Mouse (Mus musculus): ENCODE measurements around the gene Clcn7. TPM values are rescaled to one million over a fixed set of nuclear protein-coding genes. Genes with fewer than 3 reads are reported as not detected.

The Clcn7 gene
- 20.5 and 21.7 TPM in 2 replicates for polyA plus RNA-seq (2016; fragmentation: Nextera tagmentation; extraction: Ambion mirVana)

- peaks cover 12% of the 10 kb centered on the region for H3K4me1 ChIP-seq
- H3K9me3 ChIP-seq, result no peaks in the 10 kb centered on the region
- peak; percentile 97 for DNase-seq (ENCODE audit: low spot score)
- no peaks in the 10 kb centered on the region for H3K27me3 ChIP-seq (ENCODE audit: insufficient read depth, poor library complexity, severe bottlenecking)
- peak within 1 kb of the TSS; percentile 87 for H3K27ac ChIP-seq
- H3K4me3 ChIP-seq, result peak within 1 kb of the TSS; percentile 94
- H3K36me3 ChIP-seq, result peaks cover 3% of the 10 kb centered on the region; the same call in 1 of the 2 replicates
- WGBS, result under 1% methylated on average over 40 of the region's 40 CpGs
These were observed at the start of gene Clcn7 for GRCm38 (mm10) chr17:25133275-25133698. Gene Clcn7 (plus strand): TSS chr17:25133391.

GRCm38 (mm10) chr17:25083444-25083931, 49.7 kb upstream of the Clcn7 start, which contains the start of gene Tmem204:
Gene Tmem204 (minus strand): TSS chr17:25083591.
- Histone ChIP-seq H3K4me1 (peaks cover 62% of the 10 kb centered on the region), H3K27me3 (ENCODE audit: insufficient read depth, poor library complexity, severe bottlenecking) (no peaks in the 10 kb centered on the region), H3K27ac (peak within 1 kb of the TSS; percentile 85), H3K4me3 (peak within 1 kb of the TSS; percentile 12), H3K9me3 (no peaks in the 10 kb centered on the region), H3K36me3 (no peaks in the 10 kb centered on the region)
- WGBS, result 17% methylated on average over 7 of the region's 7 CpGs
- peak; percentile 93 for DNase-seq (ENCODE audit: low spot score)

- 77% methylated on average over 13 of the region's 13 CpGs for WGBS
- DNase-seq (ENCODE audit: low spot score), result no peak
- H3K27me3 ChIP-seq (ENCODE audit: insufficient read depth, poor library complexity, severe bottlenecking), result no peaks in the 10 kb centered on the region
- no peaks in the 10 kb centered on the region for H3K9me3 ChIP-seq
- peak overlapping the region; percentile 85; the same call in 1 of the 2 replicates for H3K27ac ChIP-seq
- H3K4me1 ChIP-seq, result peaks cover 66% of the 10 kb centered on the region
- H3K36me3 ChIP-seq, result peaks cover 3% of the 10 kb centered on the region; the same call in 1 of the 2 replicates
- H3K4me3 ChIP-seq, result no peak overlapping the region
These were observed 48.3 kb upstream of the Clcn7 start for GRCm38 (mm10) chr17:25084835-25085385.

GRCm38 (mm10) chr17:25086724-25087123, 46.5 kb upstream of the Clcn7 start:
- Histone ChIP-seq H3K27me3 (ENCODE audit: insufficient read depth, poor library complexity, severe bottlenecking) (no peaks in the 10 kb centered on the region), H3K4me3 (no peak overlapping the region), H3K36me3 (peaks cover 8% of the 10 kb centered on the region; the same call in 1 of the 2 replicates), H3K4me1 (peaks cover 59% of the 10 kb centered on the region), H3K27ac (peak overlapping the region; percentile 65; the same call in 1 of the 2 replicates), H3K9me3 (no peaks in the 10 kb centered on the region)
- DNase-seq (ENCODE audit: low spot score), result no peak
- WGBS, result 91% methylated on average over 7 of the region's 7 CpGs

- H3K27ac ChIP-seq, result peak overlapping the region; percentile 65
- no peaks in the 10 kb centered on the region for H3K27me3 ChIP-seq (ENCODE audit: insufficient read depth, poor library complexity, severe bottlenecking)
- 0 out of 2 replicates have a peak overlapping the region, but pooled peaks have one; percentile 12 for H3K4me3 ChIP-seq
- peaks cover 23% of the 10 kb centered on the region for H3K36me3 ChIP-seq
- no peaks in the 10 kb centered on the region for H3K9me3 ChIP-seq
- peak; percentile 88 for DNase-seq (ENCODE audit: low spot score)
- H3K4me1 ChIP-seq, result peaks cover 35% of the 10 kb centered on the region
- 62% methylated on average over 10 of the region's 10 CpGs for WGBS
These were observed 44.0 kb upstream of the Clcn7 start for GRCm38 (mm10) chr17:25089158-25089557.

GRCm38 (mm10) chr17:25090450-25090849, 42.7 kb upstream of the Clcn7 start:
- Histone ChIP-seq H3K27ac (0 out of 2 replicates have a peak overlapping the region, but pooled peaks have one; percentile 17), H3K27me3 (ENCODE audit: insufficient read depth, poor library complexity, severe bottlenecking) (no peaks in the 10 kb centered on the region), H3K4me3 (no peak overlapping the region), H3K4me1 (peaks cover 24% of the 10 kb centered on the region), H3K9me3 (no peaks in the 10 kb centered on the region), H3K36me3 (peaks cover 23% of the 10 kb centered on the region)
- no peak for DNase-seq (ENCODE audit: low spot score)
- 90% methylated on average over 10 of the region's 10 CpGs for WGBS

- no peak overlapping the region for H3K4me3 ChIP-seq
- no peaks in the 10 kb centered on the region for H3K9me3 ChIP-seq
- H3K27ac ChIP-seq, result no peak overlapping the region
- 79% methylated on average over 2 of the region's 2 CpGs for WGBS
- no peak for DNase-seq (ENCODE audit: low spot score)
- H3K4me1 ChIP-seq, result peaks cover 4% of the 10 kb centered on the region; the same call in 1 of the 2 replicates
- H3K36me3 ChIP-seq, result peaks cover 54% of the 10 kb centered on the region
- no peaks in the 10 kb centered on the region for H3K27me3 ChIP-seq (ENCODE audit: insufficient read depth, poor library complexity, severe bottlenecking)
These were observed 37.0 kb upstream of the Clcn7 start for GRCm38 (mm10) chr17:25096221-25096620.

- no peak for DNase-seq (ENCODE audit: low spot score)
- Histone ChIP-seq H3K36me3 (peaks cover 78% of the 10 kb centered on the region), H3K27ac (no peak overlapping the region), H3K4me1 (peaks cover 4% of the 10 kb centered on the region; the same call in 1 of the 2 replicates), H3K9me3 (no peaks in the 10 kb centered on the region), H3K4me3 (no peak overlapping the region), H3K27me3 (ENCODE audit: insufficient read depth, poor library complexity, severe bottlenecking) (no peaks in the 10 kb centered on the region)
- WGBS, result 91% methylated on average over 6 of the region's 6 CpGs
These were observed 33.1 kb upstream of the Clcn7 start for GRCm38 (mm10) chr17:25100052-25100451.

- WGBS, result 92% methylated on average over 11 of the region's 11 CpGs
- DNase-seq (ENCODE audit: low spot score), result no peak
- Histone ChIP-seq H3K27me3 (ENCODE audit: insufficient read depth, poor library complexity, severe bottlenecking) (no peaks in the 10 kb centered on the region), H3K4me1 (peaks cover 4% of the 10 kb centered on the region; the same call in 1 of the 2 replicates), H3K36me3 (peaks cover 90% of the 10 kb centered on the region), H3K4me3 (no peak overlapping the region), H3K9me3 (no peaks in the 10 kb centered on the region), H3K27ac (no peak overlapping the region)
These were observed 31.9 kb upstream of the Clcn7 start for GRCm38 (mm10) chr17:25101338-25101737.

GRCm38 (mm10) chr17:25107786-25108185, 25.4 kb upstream of the Clcn7 start:
- WGBS, result 97% methylated on average over 9 of the region's 16 CpGs
- no peak for DNase-seq (ENCODE audit: low spot score)
- no peaks in the 10 kb centered on the region for H3K27me3 ChIP-seq (ENCODE audit: insufficient read depth, poor library complexity, severe bottlenecking)
- 0 out of 2 replicates have a peak, but pooled peaks cover under 1% of the 10 kb centered on the region for H3K4me1 ChIP-seq
- H3K4me3 ChIP-seq, result no peak overlapping the region
- H3K27ac ChIP-seq, result no peak overlapping the region
- peaks cover 94% of the 10 kb centered on the region for H3K36me3 ChIP-seq
- no peaks in the 10 kb centered on the region for H3K9me3 ChIP-seq

- no peak overlapping the region for H3K27ac ChIP-seq
- no peak for DNase-seq (ENCODE audit: low spot score)
- no peaks in the 10 kb centered on the region for H3K27me3 ChIP-seq (ENCODE audit: insufficient read depth, poor library complexity, severe bottlenecking)
- 81% methylated on average over 2 of the region's 2 CpGs for WGBS
- H3K4me3 ChIP-seq, result no peak overlapping the region
- H3K9me3 ChIP-seq, result no peaks in the 10 kb centered on the region
- peaks cover 5% of the 10 kb centered on the region; the same call in 1 of the 2 replicates for H3K4me1 ChIP-seq
- H3K36me3 ChIP-seq, result peaks cover 89% of the 10 kb centered on the region
These were observed 23.6 kb upstream of the Clcn7 start for GRCm38 (mm10) chr17:25109578-25109977.

- no peaks in the 10 kb centered on the region for H3K9me3 ChIP-seq
- H3K4me1 ChIP-seq, result peaks cover 12% of the 10 kb centered on the region
- 94% methylated on average over 6 of the region's 6 CpGs for WGBS
- peaks cover 79% of the 10 kb centered on the region for H3K36me3 ChIP-seq
- no peak overlapping the region for H3K4me3 ChIP-seq
- no peaks in the 10 kb centered on the region for H3K27me3 ChIP-seq (ENCODE audit: insufficient read depth, poor library complexity, severe bottlenecking)
- no peak overlapping the region for H3K27ac ChIP-seq
- no peak for DNase-seq (ENCODE audit: low spot score)
These were observed 22.6 kb upstream of the Clcn7 start for GRCm38 (mm10) chr17:25110590-25110989.

- no peak for DNase-seq (ENCODE audit: low spot score)
- WGBS, result 88% methylated on average over 5 of the region's 5 CpGs
- no peaks in the 10 kb centered on the region for H3K9me3 ChIP-seq
- no peaks in the 10 kb centered on the region for H3K27me3 ChIP-seq (ENCODE audit: insufficient read depth, poor library complexity, severe bottlenecking)
- H3K36me3 ChIP-seq, result peaks cover 72% of the 10 kb centered on the region
- H3K27ac ChIP-seq, result no peak overlapping the region
- no peak overlapping the region for H3K4me3 ChIP-seq
- H3K4me1 ChIP-seq, result peaks cover 16% of the 10 kb centered on the region
These were observed 22.0 kb upstream of the Clcn7 start for GRCm38 (mm10) chr17:25111220-25111619.
